Mouse (Mus musculus) splenic B cell, adult 2 months (primary cell): ENCODE results near the gene Vmn1r50.
"Not testable (repeated sequence)": the region's sequence is repeated elsewhere in the genome, so short reads cannot be mapped to it uniquely, and the experiment has no call there.

Experiments used
- DNase-seq: peaks from one replicate; pipeline ENCODE4 v3.0.0-alpha.2; 2011; ENCODE audit warnings: low read depth, low spot score
- H3K27me3 ChIP-seq: 2 replicates; pipeline ENCODE4 v1.6.1; 2012; ENCODE audit warnings: mild to moderate bottlenecking, low read length, moderate library complexity, mixed read lengths; ENCODE audit not compliant: control insufficient read depth, poor library complexity, insufficient read depth, severe bottlenecking
- H3K36me3 ChIP-seq: 2 replicates; pipeline ENCODE4 v1.6.1; 2012; ENCODE audit warnings: mild to moderate bottlenecking, low read length, moderate library complexity, mixed read lengths; ENCODE audit not compliant: control insufficient read depth, poor library complexity, insufficient read depth, severe bottlenecking

Gene Vmn1r50

DNA sequence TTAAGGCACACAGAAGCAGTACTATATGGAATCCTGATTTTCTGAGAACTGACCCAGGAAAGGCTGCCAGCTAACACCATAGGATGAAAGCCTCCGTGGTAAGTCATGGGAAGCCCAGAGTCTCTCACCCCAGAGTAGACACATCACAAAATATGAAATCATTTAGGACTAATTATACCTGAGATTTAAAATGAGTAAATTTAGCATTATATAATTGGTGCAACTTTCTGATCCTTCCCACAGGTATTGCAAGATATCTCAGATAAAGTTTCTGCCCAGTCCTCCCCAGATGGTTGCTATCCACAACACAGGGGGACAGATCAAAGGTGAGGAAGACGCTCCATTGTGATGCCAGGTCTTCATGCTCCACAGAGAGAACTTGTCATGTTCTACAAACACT lies at the start of gene Vmn1r50:
Vmn1r50 (plus strand) TSS at position 301 of the 400 bp plus-strand sequence.
- Histone ChIP-seq H3K27me3 (no peaks in the 10 kb centered on the region), H3K36me3 (no peaks in the 10 kb centered on the region)
- no peak for DNase-seq

- H3K36me3 ChIP-seq: no peaks in the 10 kb centered on the region
- no peaks in the 10 kb centered on the region for H3K27me3 ChIP-seq
- no peak for DNase-seq
Measured at GRCm38 (mm10) chr6:90078406-90078805, 22.8 kb upstream of the Vmn1r50 start, which contains the start of gene Vmn1r49. Gene Vmn1r49 (minus strand): TSS chr6:90078506.

GRCm38 (mm10) chr6:90100566-90100965 lies 664 bp upstream of the Vmn1r50 start:
- Histone ChIP-seq H3K27me3 (no peaks in the 10 kb centered on the region), H3K36me3 (no peaks in the 10 kb centered on the region)
- DNase-seq: no peak

GRCm38 (mm10) chr6:90122296-90122695 lies 21.1 kb downstream of the Vmn1r50 start, which contains the start of gene Vmn1r51:
Gene Vmn1r51 (plus strand): TSS chr6:90122596.
- DNase-seq, H3K27me3 ChIP-seq, H3K36me3 ChIP-seq: not testable (repeated sequence)
